In the genomic region with DNA sequence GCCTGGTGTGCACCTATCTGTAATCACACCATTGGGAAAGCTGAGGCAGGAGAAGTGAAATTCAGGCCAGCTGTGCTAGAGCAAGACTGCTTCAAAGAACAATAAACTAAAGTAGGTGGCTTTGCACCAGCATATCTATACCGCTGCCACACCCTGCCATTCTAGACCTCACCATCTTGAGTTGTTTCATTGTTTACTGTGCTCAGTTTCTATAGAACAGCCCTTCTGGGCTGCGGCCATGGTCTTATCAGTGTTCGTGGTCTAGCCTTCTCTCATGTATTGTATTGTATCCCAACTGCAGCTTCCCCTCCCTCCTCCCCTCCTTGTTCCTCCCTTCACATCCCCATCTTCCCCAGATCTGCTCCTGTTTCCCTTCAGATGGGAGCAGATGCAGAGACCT, we compare ENCODE assay signal across 21 mouse cellular contexts. TPM values are rescaled to one million over a fixed set of nuclear protein-coding genes. Genes with fewer than 3 reads are reported as not detected.
DNase-seq lines count a peak whose midpoint lies in the region; ATAC-seq and TF ChIP-seq lines count a peak whose summit lies in the region.
"Had no signal": no experiment of that assay in that cellular context is flagged by ENCODE, and none has a peak within 500 bp of the region (broad histone marks: within the 10 kb centered on the region; RNA-seq: fewer than 3 reads in every experiment).

No protein-coding gene starts in this region.

- no peak overlapping the region for H3K9ac ChIP-seq in liver, embryonic 12.5 days
- H3K9ac ChIP-seq in liver, postnatal 0 days (replicated peaks) = no peak overlapping the region
- peak overlapping the region; percentile 16; the same call in 1 of the 2 replicates for H3K9ac ChIP-seq in MEL (ENCODE audit: control insufficient read depth, low read depth, low read length, poor library complexity, severe bottlenecking)
- H3K9ac ChIP-seq: embryonic facial prominence, embryonic 13.5 days; forebrain, embryonic 13.5 days had no signal

- no peak for ATAC-seq in liver, embryonic 12.5 days
- no peak for ATAC-seq in liver, postnatal 0 days
- ATAC-seq in megakaryocyte progenitor cell, adult 5-6 weeks (replicated peaks; ENCODE audit: poor library complexity) = 0 out of 2 replicates have a peak, but pooled peaks have one; percentile 5
- ATAC-seq: forebrain, embryonic 13.5 days had no signal

- no peaks in the 10 kb centered on the region for H3K36me3 ChIP-seq in liver, embryonic 12.5 days
- H3K36me3 ChIP-seq in liver, postnatal 0 days (replicated peaks; ENCODE audit: insufficient read depth, low read length) = no peaks in the 10 kb centered on the region
- H3K36me3 ChIP-seq in MEL (ENCODE audit: control insufficient read depth in 1 of 2, insufficient read depth in 2 of 2, low read length in 2 of 2) = peaks cover 0 to 54% of the 10 kb centered on the region in 2 experiments; a peak in 3 of 4 replicates
- no peaks in the 10 kb centered on the region for H3K36me3 ChIP-seq in limb, embryonic 10.5 days
- H3K36me3 ChIP-seq: embryonic facial prominence, embryonic 13.5 days; heart, embryonic 10.5 days had no signal

- TF ChIP-seq POLR2A in MEL (IDR thresholded peaks at IDR 0.05; ENCODE audit: control insufficient read depth in 1 of 2, insufficient read depth in 1 of 2, low read depth in 1 of 2, low read length in 2 of 2, poor library complexity in 1 of 2) = no peak
- no peak for TF ChIP-seq POLR2A in embryonic fibroblast, embryonic 13.5 days (IDR thresholded peaks at IDR 0.05; ENCODE audit: low read depth, low read length)

- H3K4me1 ChIP-seq in liver, embryonic 12.5 days = peaks cover 68% of the 10 kb centered on the region
- H3K4me1 ChIP-seq in liver, postnatal 0 days (ENCODE audit: insufficient read depth) = peaks cover 10% of the 10 kb centered on the region
- peaks cover 37 to 49% of the 10 kb centered on the region in 2 experiments for H3K4me1 ChIP-seq in MEL (ENCODE audit: control insufficient read depth in 1 of 2, insufficient read depth in 2 of 2, low read length in 2 of 2)
- H3K4me1 ChIP-seq in embryonic fibroblast, embryonic 13.5 days (ENCODE audit: control insufficient read depth, insufficient read depth, low read length) = peaks cover 25% of the 10 kb centered on the region
- peaks cover 15% of the 10 kb centered on the region for H3K4me1 ChIP-seq in limb, embryonic 10.5 days
- H3K4me1 ChIP-seq: heart, embryonic 10.5 days had no signal

- TF ChIP-seq EP300 in liver, postnatal 0 days (IDR thresholded peaks at IDR 0.05; ENCODE audit: low read depth) = no peak
- peak; percentile 32 to 33; a peak in 2 of 4 replicates for TF ChIP-seq EP300 in MEL (IDR thresholded peaks at IDR 0.05; ENCODE audit: low read depth in 1 of 2, low read length in 2 of 2)

- no peaks in the 10 kb centered on the region for H3K27me3 ChIP-seq in liver, embryonic 12.5 days (replicated peaks)
- H3K27me3 ChIP-seq in liver, postnatal 0 days (ENCODE audit: insufficient read depth, low read length) = no peaks in the 10 kb centered on the region
- no peaks in the 10 kb centered on the region for H3K27me3 ChIP-seq in MEL (ENCODE audit: control insufficient read depth in 1 of 2, insufficient read depth in 2 of 2, low read length in 2 of 2)
- no peaks in the 10 kb centered on the region for H3K27me3 ChIP-seq in limb, embryonic 10.5 days (ENCODE audit: low read depth, poor library complexity, severe bottlenecking)
- H3K27me3 ChIP-seq: CH12.LX; embryonic facial prominence, embryonic 13.5 days; forebrain, embryonic 13.5 days had no signal

- 28% methylated on average over 3 of the region's 3 CpGs for WGBS in liver, embryonic 12.5 days (ENCODE audit: insufficient replicate concordance)
- WGBS in liver, postnatal 0 days (ENCODE audit: insufficient replicate concordance) = 66% methylated on average over 3 of the region's 3 CpGs
- 95% methylated on average over 3 of the region's 3 CpGs for WGBS in limb, embryonic 10.5 days

- no peak overlapping the region for H3K27ac ChIP-seq in liver, embryonic 12.5 days
- H3K27ac ChIP-seq in liver, postnatal 0 days (ENCODE audit: low read depth) = no peak overlapping the region
- H3K27ac ChIP-seq in MEL (ENCODE audit: control insufficient read depth, low read depth, low read length) = peak overlapping the region; percentile 53
- H3K27ac ChIP-seq in embryonic fibroblast, embryonic 13.5 days (ENCODE audit: insufficient read depth, low read length) = peak overlapping the region; percentile 41; the same call in 1 of the 2 replicates
- no peak overlapping the region for H3K27ac ChIP-seq in limb, embryonic 10.5 days
- H3K27ac ChIP-seq: embryonic facial prominence, embryonic 13.5 days; forebrain, embryonic 13.5 days; heart, embryonic 10.5 days; hindbrain, embryonic 14.5 days had no signal

- DNase-seq in liver, postnatal 0 days = no peak
- peak; percentile 60 for DNase-seq in MEL (ENCODE audit: low read depth, low spot score)
- DNase-seq in adrenal gland, adult (ENCODE audit: inconsistent age in 2 of 2, low spot score in 1 of 2) = no peak
- DNase-seq in ovary, postnatal 14 days (ENCODE audit: low spot score) = no peak
- no peak for DNase-seq in limb, embryonic 10.5 days (ENCODE audit: low spot score)
- DNase-seq: adrenal gland, adult 8-10 months; adrenal gland, postnatal 36 days; cerebellum, adult 11-12 months; cerebellum, adult 9-10 months; cerebellum, postnatal 25 days; heart, adult 18-20 months; heart, postnatal 10 days; heart, postnatal 4 days had no signal

- H3K79me2 ChIP-seq in MEL (ENCODE audit: control insufficient read depth, insufficient read depth, low read length, poor library complexity) = peaks cover 66% of the 10 kb centered on the region

- H3K4me2 ChIP-seq in liver, embryonic 12.5 days = peak overlapping the region; percentile 97; the same call in 1 of the 2 replicates
- H3K4me2 ChIP-seq in liver, postnatal 0 days (ENCODE audit: low read depth, low read length) = no peak overlapping the region
- H3K4me2 ChIP-seq: forebrain, embryonic 13.5 days had no signal

- TF ChIP-seq RAD21 in MEL (IDR thresholded peaks at IDR 0.05; ENCODE audit: low read depth, low read length) = no peak

- H3K9me3 ChIP-seq in liver, embryonic 12.5 days (replicated peaks) = no peaks in the 10 kb centered on the region
- H3K9me3 ChIP-seq in liver, postnatal 0 days (ENCODE audit: low read length) = no peaks in the 10 kb centered on the region
- H3K9me3 ChIP-seq in MEL (replicated peaks; ENCODE audit: insufficient read depth, low read length) = no peaks in the 10 kb centered on the region
- H3K9me3 ChIP-seq in limb, embryonic 10.5 days (replicated peaks) = no peaks in the 10 kb centered on the region
- H3K9me3 ChIP-seq: embryonic facial prominence, embryonic 13.5 days; forebrain, embryonic 13.5 days; heart, embryonic 10.5 days had no signal

- no peak for TF ChIP-seq CTCF in liver, postnatal 0 days (IDR thresholded peaks at IDR 0.05; ENCODE audit: low read depth)
- TF ChIP-seq CTCF in MEL (IDR thresholded peaks at IDR 0.05 in 2 of 3, conservative IDR thresholded peaks at IDR 0.05 in 1 of 3; ENCODE audit: control insufficient read depth in 1 of 3, insufficient read depth in 1 of 3, low read depth in 2 of 3, low read length in 3 of 3, poor library complexity in 1 of 3, severe bottlenecking in 1 of 3) = no peak
- TF ChIP-seq CTCF in embryonic fibroblast, embryonic 13.5 days (IDR thresholded peaks at IDR 0.05; ENCODE audit: borderline replicate concordance, insufficient read depth, low read length) = no peak

- no peak overlapping the region for H3K4me3 ChIP-seq in liver, embryonic 12.5 days
- no peak overlapping the region for H3K4me3 ChIP-seq in liver, postnatal 0 days (ENCODE audit: low read depth, low read length)
- H3K4me3 ChIP-seq in MEL (ENCODE audit: control insufficient read depth in 1 of 2, insufficient read depth in 1 of 2, low read depth in 2 of 2, low read length in 2 of 2) = peak overlapping the region; percentile 6 to 13; a peak in 2 of 4 replicates
- H3K4me3 ChIP-seq in embryonic fibroblast, embryonic 13.5 days (ENCODE audit: insufficient read depth, low read length) = peak overlapping the region; percentile 72
- no peak overlapping the region for H3K4me3 ChIP-seq in limb, embryonic 10.5 days
- H3K4me3 ChIP-seq: embryonic facial prominence, embryonic 13.5 days; forebrain, embryonic 13.5 days; heart, embryonic 10.5 days had no signal

TF ChIP-seq in MEL, 35 proteins besides CTCF, POLR2A, EP300 and RAD21 (continues in another document):
- 0 out of 2 replicates have a peak, but pooled peaks have one; percentile 9 for TF ChIP-seq TAL1 (IDR thresholded peaks at IDR 0.05; ENCODE audit: low read length)
- TF ChIP-seq RCOR1 (IDR thresholded peaks at IDR 0.05; ENCODE audit: low read depth, low read length) = no peak; the same call in 1 of the 2 replicates
- peak; percentile 58; the same call in 1 of the 2 replicates for TF ChIP-seq ETS1 (IDR thresholded peaks at IDR 0.05; ENCODE audit: low read depth, low read length)
- TF ChIP-seq HCFC1 (IDR thresholded peaks at IDR 0.05; ENCODE audit: low read depth, low read length) = 0 out of 2 replicates have a peak, but pooled peaks have one; percentile 35
- TF ChIP-seq NELFE (IDR thresholded peaks at IDR 0.05; ENCODE audit: low read depth, low read length) = no peak
- TF ChIP-seq MAFK (IDR thresholded peaks at IDR 0.05; ENCODE audit: borderline replicate concordance, low read depth, low read length) = no peak

RNA-seq across cellular contexts. Expression of a gene that starts 2.1 kb away (rescaled TPM):
- polyA plus RNA-seq in liver, embryonic 12.5 days (2016; fragmentation: Nextera tagmentation; extraction: Ambion mirVana) = 6.2 and 6.6 TPM in 2 replicates
- 1.2 and 1.7 TPM in 2 replicates for polyA plus RNA-seq in liver, postnatal 0 days (2015; fragmentation: Nextera tagmentation; extraction: Ambion mirVana)
- 30.9 and 31.5 TPM in 2 replicates for total RNA-seq in MEL (2012; rRNA removed)
- 10 to 100 TPM; 34.2 to 39.8 TPM for polyA plus RNA-seq in MEL (2012; ENCODE audit: insufficient read depth in 1 of 2, insufficient read length in 2 of 2, low read depth in 1 of 2, low replicate concordance in 2 of 2, missing spikeins in 1 of 2)
- polyA plus RNA-seq in embryonic fibroblast, embryonic 13.5 days (2011; ENCODE audit: insufficient read length, low read depth, missing spikeins) = 78.6 and 141 TPM in 2 replicates
- 25.9 and 30.6 TPM in 2 replicates for total RNA-seq in megakaryocyte progenitor cell, adult 5-6 weeks (2015)
- total RNA-seq in megakaryocyte progenitor cell, adult 5-6 weeks (2017) = 28.8 and 35.6 TPM in 2 replicates
- polyA plus RNA-seq in limb, embryonic 10.5 days (2016; fragmentation: Nextera tagmentation; extraction: Ambion mirVana) = 10.9 and 12.3 TPM in 2 replicates

RNA-seq across cellular contexts. Expression of a gene that starts 46.3 kb away (rescaled TPM):
- 81.9 and 85.5 TPM in 2 replicates for polyA plus RNA-seq in liver, embryonic 12.5 days (2016; fragmentation: Nextera tagmentation; extraction: Ambion mirVana)
- 40.7 and 45.1 TPM in 2 replicates for polyA plus RNA-seq in liver, postnatal 0 days (2015; fragmentation: Nextera tagmentation; extraction: Ambion mirVana)
- 40.3 and 44.8 TPM in 2 replicates for total RNA-seq in MEL (2012; rRNA removed)
- 10 to 100 TPM in 1 of 2 experiments, not detected in 1; 46.9 TPM for polyA plus RNA-seq in MEL (2012; ENCODE audit: insufficient read depth in 1 of 2, insufficient read length in 2 of 2, low read depth in 1 of 2, low replicate concordance in 2 of 2, missing spikeins in 1 of 2)
- 72.4 and 75.4 TPM in 2 replicates for polyA plus RNA-seq in embryonic fibroblast, embryonic 13.5 days (2011; ENCODE audit: insufficient read length, low read depth, missing spikeins)
- 65.4 and 85.3 TPM in 2 replicates for total RNA-seq in megakaryocyte progenitor cell, adult 5-6 weeks (2015)
- 33.9 and 35.0 TPM in 2 replicates for total RNA-seq in megakaryocyte progenitor cell, adult 5-6 weeks (2017)
- polyA plus RNA-seq in limb, embryonic 10.5 days (2016; fragmentation: Nextera tagmentation; extraction: Ambion mirVana) = 138 and 166 TPM in 2 replicates

Comparison
In these comparisons a context has a peak if more than half of its experiments do, and no peak if none do; other contexts are left out.
1. H3K27ac ChIP-seq: peak in MEL (single experiment) and embryonic fibroblast, embryonic 13.5 days (single experiment); none in liver, embryonic 12.5 days (single experiment), liver, postnatal 0 days (single experiment) and limb, embryonic 10.5 days (single experiment).
2. H3K4me3 ChIP-seq: peak in MEL (2 of 2) and embryonic fibroblast, embryonic 13.5 days (single experiment); none in liver, embryonic 12.5 days (single experiment), liver, postnatal 0 days (single experiment) and limb, embryonic 10.5 days (single experiment).